Mouse (Mus musculus) liver, embryonic 14.5 days (tissue): ENCODE measurements around the gene Prkd3.

Experiments
- CTCF ChIP-seq: IDR thresholded peaks from 2 replicates; pipeline ENCODE4 v1.5.1; 2016; ENCODE audit warnings: antibody characterized with exemption, low read depth, control low read depth
- EP300 ChIP-seq: IDR thresholded peaks from 2 replicates; pipeline ENCODE4 v1.6.1; 2016; ENCODE audit warnings: antibody characterized with exemption, low read depth

GRCm38 (mm10) chr17:79051606-79052005 is 31.0 kb upstream of the Prkd3 start, which contains the start of gene Qpct:
- no peak for TF ChIP-seq CTCF
- no peak for TF ChIP-seq EP300
